Mouse (Mus musculus): ENCODE results near the gene Dnaic2. TPM values are rescaled to one million over a fixed set of nuclear protein-coding genes. Genes with fewer than 3 reads are reported as not detected.

Gene Dnaic2
- polyA plus RNA-seq, 1 experiment from 2014 or later = not detected

DNA sequence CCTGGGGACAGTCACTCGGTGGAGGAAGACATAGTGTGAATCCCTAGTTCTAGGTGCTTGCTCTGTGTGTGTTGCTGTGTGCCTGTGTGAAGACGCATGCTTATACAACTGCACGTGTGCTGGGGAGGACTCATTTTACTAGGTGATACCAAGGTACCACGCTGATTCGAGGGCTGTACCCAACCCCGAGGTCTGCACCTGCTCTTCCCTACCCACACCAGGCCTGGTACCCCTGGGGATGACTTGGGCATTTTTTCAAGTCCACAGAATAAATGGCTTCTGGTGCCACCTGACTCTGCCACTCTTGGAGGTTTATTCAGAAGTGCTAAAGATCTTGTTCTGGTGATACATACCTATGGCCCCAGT is 24.2 kb upstream of the Dnaic2 start:
- Histone ChIP-seq H3K27me3 (no peaks in the 10 kb centered on the region), H3K27ac (no peak overlapping the region), H3K36me3 (no peaks in the 10 kb centered on the region; the same call in 1 of the 2 replicates), H3K9ac (no peak overlapping the region), H3K4me1 (replicated peaks) (no peaks in the 10 kb centered on the region), H3K9me3 (replicated peaks) (no peaks in the 10 kb centered on the region), H3K4me3 (replicated peaks) (no peak overlapping the region), H3K4me2 (no peak overlapping the region)
- no peak for ATAC-seq (ENCODE audit: low read depth)
- 67% methylated on average over 6 of the region's 6 CpGs for WGBS (ENCODE audit: insufficient replicate concordance)
- DNase-seq = no peak

DNA sequence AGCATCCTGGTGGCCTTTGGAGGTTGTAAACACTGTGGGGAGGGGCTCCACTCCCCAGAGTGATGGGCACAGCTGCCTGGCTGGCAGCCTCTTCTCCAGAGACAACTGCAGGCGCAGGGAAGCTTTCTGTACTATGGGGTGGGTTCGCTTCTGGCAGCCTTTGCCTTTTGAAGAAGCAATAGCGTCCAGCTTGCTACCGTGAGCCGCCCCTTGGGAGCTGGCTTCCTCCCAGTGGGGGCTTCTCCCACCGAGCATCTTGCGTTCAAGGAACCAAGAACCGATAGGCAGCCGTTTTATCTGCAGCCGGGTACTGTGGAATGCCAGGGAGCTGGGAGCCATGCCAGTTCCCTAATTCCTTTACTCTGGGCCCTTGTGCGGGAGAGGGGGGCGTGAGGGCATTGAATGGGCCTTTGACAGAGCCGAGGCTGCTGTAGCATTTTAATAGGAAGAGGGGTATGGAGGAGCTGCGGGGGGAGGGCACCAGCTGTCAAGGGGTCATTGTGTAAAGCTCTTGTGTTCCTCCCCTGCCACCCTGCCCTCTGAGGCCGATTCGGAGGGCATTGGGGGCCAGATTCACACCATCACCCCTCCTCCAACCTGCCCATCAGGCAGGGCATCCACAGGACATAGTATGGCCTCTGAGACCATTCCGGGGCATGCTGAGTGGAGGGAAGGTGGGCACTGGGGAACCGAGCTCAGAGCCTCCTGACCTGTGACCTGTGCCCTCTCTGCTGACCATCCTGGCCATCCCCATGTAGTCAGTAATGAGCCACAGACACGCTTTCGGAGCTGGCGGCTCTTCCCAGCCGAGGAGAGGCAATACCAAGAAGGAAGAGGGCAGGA is 22.9 kb upstream of the Dnaic2 start:
- no peaks in the 10 kb centered on the region for H3K9me3 ChIP-seq (replicated peaks)
- DNase-seq (no peak), ATAC-seq (ENCODE audit: low read depth) (no peak)
- no peak overlapping the region for H3K27ac ChIP-seq
- no peaks in the 10 kb centered on the region for H3K4me1 ChIP-seq (replicated peaks)
- H3K27me3 ChIP-seq = no peaks in the 10 kb centered on the region
- no peak overlapping the region for H3K4me3 ChIP-seq (replicated peaks)
- no peak overlapping the region for H3K4me2 ChIP-seq
- 67% methylated on average over 22 of the region's 22 CpGs for WGBS (ENCODE audit: insufficient replicate concordance)
- no peak overlapping the region for H3K9ac ChIP-seq
- H3K36me3 ChIP-seq = peaks cover 4% of the 10 kb centered on the region; the same call in 1 of the 2 replicates

DNA sequence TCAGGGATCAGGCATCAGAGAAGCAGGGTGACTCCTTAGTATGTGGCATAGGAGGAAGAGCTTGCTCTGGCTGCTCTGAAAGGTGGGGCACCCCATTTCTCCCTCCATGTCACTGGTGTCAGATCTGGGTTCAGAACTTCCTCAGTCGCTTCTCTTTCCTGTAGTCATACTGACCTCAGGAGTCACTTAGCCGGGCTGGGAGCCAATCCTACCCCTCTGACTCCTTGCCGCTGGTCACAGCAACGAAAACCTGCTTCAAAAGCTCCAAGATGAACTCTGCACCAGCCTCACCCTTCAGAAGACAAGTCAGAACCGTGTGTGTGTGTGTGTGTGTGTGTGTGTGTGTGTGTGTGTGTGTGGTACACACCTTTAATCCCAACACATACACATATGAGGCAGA is 20.9 kb upstream of the Dnaic2 start:
- no peak overlapping the region for H3K4me2 ChIP-seq
- no peaks in the 10 kb centered on the region for H3K4me1 ChIP-seq (replicated peaks)
- no peaks in the 10 kb centered on the region for H3K27me3 ChIP-seq
- no peaks in the 10 kb centered on the region for H3K9me3 ChIP-seq (replicated peaks)
- WGBS (ENCODE audit: insufficient replicate concordance) = 63% methylated on average over 5 of the region's 5 CpGs
- DNase-seq (no peak), ATAC-seq (ENCODE audit: low read depth) (no peak)
- H3K4me3 ChIP-seq (replicated peaks) = no peak overlapping the region
- H3K9ac ChIP-seq = no peak overlapping the region
- H3K36me3 ChIP-seq = peaks cover 9% of the 10 kb centered on the region; the same call in 1 of the 2 replicates
- no peak overlapping the region for H3K27ac ChIP-seq

DNA sequence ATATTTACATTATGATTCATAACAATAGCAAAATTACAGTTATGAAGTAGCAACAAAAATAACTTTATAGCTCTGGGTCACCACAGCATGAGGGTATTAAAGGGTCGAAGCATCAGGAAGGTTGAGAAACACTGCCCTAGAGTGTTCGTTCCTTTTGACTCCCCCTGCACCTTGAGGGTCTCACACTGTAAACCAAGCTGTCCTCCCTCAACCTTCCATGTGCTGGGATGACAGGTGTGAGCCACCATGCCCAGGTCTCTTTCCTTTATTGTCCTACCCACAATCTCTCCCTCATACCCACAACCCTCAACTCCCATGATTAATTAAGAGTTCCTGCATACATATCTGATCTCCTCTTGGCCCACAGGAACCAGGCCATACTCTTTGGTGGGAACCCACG is 15.8 kb upstream of the Dnaic2 start:
- 67% methylated on average over 3 of the region's 3 CpGs for WGBS (ENCODE audit: insufficient replicate concordance)
- DNase-seq (no peak), ATAC-seq (ENCODE audit: low read depth) (no peak)
- no peak overlapping the region for H3K27ac ChIP-seq
- H3K4me1 ChIP-seq (replicated peaks) = no peaks in the 10 kb centered on the region
- H3K4me2 ChIP-seq = no peak overlapping the region
- peaks cover 11% of the 10 kb centered on the region; the same call in 1 of the 2 replicates for H3K36me3 ChIP-seq
- no peak overlapping the region for H3K9ac ChIP-seq
- H3K9me3 ChIP-seq (replicated peaks) = no peaks in the 10 kb centered on the region
- H3K27me3 ChIP-seq = no peaks in the 10 kb centered on the region
- no peak overlapping the region for H3K4me3 ChIP-seq (replicated peaks)

DNA sequence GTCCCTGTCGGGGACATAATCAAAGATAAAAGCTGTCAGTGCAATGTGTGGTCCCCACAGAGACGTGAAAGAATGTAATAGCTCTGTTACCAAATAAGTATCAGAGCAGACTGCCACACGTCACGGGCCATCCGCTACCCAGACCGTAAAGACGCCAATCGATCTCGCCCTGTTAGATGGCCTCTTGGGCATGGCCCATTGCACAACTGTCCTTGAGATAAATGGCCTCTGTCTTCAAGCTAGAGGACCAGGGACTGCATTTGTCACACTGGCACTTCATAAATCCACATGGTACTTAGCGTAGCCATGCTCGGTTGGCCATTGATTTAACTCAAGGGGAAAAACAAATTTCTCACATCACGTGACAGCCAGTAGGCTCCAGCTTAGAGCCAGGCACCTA is 15.3 kb upstream of the Dnaic2 start:
- Histone ChIP-seq H3K4me3 (replicated peaks) (no peak overlapping the region), H3K4me2 (no peak overlapping the region)

DNA sequence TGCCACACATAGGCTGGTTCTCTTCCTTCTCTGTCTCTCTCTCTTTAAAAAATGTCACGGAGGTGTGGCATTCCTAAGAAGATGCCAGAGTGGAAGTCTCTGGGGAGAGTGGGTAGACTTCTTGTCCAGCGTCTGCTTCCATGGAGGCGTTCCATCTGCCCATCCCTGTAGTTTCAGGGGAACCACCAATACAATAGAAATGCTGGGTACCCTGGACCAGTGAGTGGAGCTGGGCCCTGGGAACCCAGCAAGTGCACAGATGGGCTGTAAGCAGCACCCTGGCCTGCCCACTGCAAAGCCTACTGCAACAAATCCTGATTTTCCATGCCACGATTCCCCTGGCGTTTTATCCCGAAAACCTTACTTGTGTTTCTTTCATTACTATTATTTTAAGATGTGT is 12.7 kb upstream of the Dnaic2 start:
- Histone ChIP-seq H3K4me2 (no peak overlapping the region), H3K9ac (no peak overlapping the region), H3K9me3 (replicated peaks) (no peaks in the 10 kb centered on the region), H3K4me1 (replicated peaks) (no peaks in the 10 kb centered on the region), H3K27ac (no peak overlapping the region), H3K36me3 (peaks cover 8% of the 10 kb centered on the region; the same call in 1 of the 2 replicates), H3K4me3 (replicated peaks) (no peak overlapping the region), H3K27me3 (no peaks in the 10 kb centered on the region)
- ATAC-seq (ENCODE audit: low read depth) (no peak), DNase-seq (no peak)
- WGBS (ENCODE audit: insufficient replicate concordance) = 63% methylated on average over 6 of the region's 6 CpGs

More for the DNA sequence above, 15.3 kb upstream of the Dnaic2 start:
- H3K4me1 ChIP-seq (replicated peaks) = no peaks in the 10 kb centered on the region
- no peak overlapping the region for H3K27ac ChIP-seq
- no peaks in the 10 kb centered on the region for H3K27me3 ChIP-seq
- ATAC-seq (ENCODE audit: low read depth) (no peak), DNase-seq (no peak)
- peaks cover 11% of the 10 kb centered on the region; the same call in 1 of the 2 replicates for H3K36me3 ChIP-seq
- WGBS (ENCODE audit: insufficient replicate concordance) = 75% methylated on average over 12 of the region's 12 CpGs
- no peak overlapping the region for H3K9ac ChIP-seq
- H3K9me3 ChIP-seq (replicated peaks) = no peaks in the 10 kb centered on the region

DNA sequence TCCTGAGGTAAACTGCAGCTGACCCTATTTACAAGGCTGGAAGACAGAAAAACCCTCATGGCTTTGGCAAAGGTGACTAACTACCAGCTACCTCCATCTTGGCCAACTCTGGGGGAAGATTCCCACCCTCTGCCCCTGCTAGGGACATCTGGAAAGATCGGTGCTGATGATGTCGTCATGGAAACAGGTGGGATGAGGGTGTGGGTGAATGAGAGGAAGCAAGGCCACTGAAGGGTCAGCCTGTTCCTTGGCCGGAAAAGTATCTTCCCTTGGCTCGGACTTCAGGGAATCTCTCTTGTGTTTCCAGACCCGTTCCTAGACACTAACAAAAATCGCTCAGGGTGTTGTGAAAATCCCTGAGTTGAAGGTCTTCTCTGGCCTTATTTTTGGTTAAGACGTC is 11.7 kb upstream of the Dnaic2 start:
- Histone ChIP-seq H3K36me3 (peaks cover 6% of the 10 kb centered on the region; the same call in 1 of the 2 replicates), H3K27ac (no peak overlapping the region), H3K27me3 (no peaks in the 10 kb centered on the region), H3K4me1 (replicated peaks) (no peaks in the 10 kb centered on the region), H3K4me3 (replicated peaks) (no peak overlapping the region), H3K9ac (no peak overlapping the region), H3K9me3 (replicated peaks) (no peaks in the 10 kb centered on the region), H3K4me2 (no peak overlapping the region)
- WGBS (ENCODE audit: insufficient replicate concordance) = 63% methylated on average over 7 of the region's 7 CpGs
- DNase-seq (no peak), ATAC-seq (ENCODE audit: low read depth) (no peak)

DNA sequence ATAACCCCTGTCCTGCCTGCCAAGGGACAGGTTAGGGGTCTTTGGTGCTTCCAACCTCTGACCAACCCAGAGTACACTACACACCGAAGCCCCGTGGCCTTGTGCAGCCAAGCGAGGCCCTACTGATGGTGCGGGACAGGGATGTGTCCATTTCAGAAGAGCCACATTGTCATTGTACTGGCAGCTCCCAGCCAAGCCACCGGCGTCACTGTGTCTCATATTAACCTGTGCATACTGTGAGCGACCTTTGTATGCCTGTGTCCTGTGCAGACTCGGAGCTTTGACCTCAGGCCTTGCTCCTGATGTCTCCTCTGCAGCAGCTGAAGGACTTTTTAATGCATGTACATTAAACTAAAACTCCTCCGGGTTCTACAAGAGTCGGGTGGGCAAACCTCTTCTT is 6.7 kb upstream of the Dnaic2 start:
- H3K9ac ChIP-seq = no peak overlapping the region
- 69% methylated on average over 10 of the region's 10 CpGs for WGBS (ENCODE audit: insufficient replicate concordance)
- no peak overlapping the region for H3K4me3 ChIP-seq (replicated peaks)
- peaks cover 10% of the 10 kb centered on the region for H3K4me1 ChIP-seq (replicated peaks)
- DNase-seq (no peak), ATAC-seq (ENCODE audit: low read depth) (no peak)
- H3K36me3 ChIP-seq = no peaks in the 10 kb centered on the region
- no peaks in the 10 kb centered on the region for H3K9me3 ChIP-seq (replicated peaks)
- H3K27me3 ChIP-seq = 0 out of 2 replicates have a peak, but pooled peaks cover under 1% of the 10 kb centered on the region
- no peak overlapping the region for H3K4me2 ChIP-seq
- no peak overlapping the region for H3K27ac ChIP-seq

DNA sequence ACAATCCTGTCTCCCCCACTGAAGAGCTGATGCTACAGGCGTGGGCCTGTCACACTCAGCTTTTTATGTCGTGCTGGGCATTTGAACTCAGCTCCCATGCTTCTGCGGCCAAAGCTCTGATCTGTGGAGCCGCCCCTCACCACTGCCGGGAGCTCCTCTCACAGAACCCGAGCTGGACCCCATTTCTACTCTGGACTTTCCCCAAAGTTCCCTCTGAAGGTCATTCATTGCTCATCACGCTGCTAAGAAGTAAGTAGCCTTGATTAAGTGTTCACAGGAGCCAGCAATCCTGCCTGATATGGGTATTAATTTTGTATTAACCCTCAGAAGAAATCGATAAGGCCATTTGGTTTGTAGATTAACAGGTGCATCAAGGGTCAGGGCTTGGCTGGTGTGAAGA is 4.8 kb upstream of the Dnaic2 start:
- no peak overlapping the region for H3K27ac ChIP-seq
- no peaks in the 10 kb centered on the region for H3K9me3 ChIP-seq (replicated peaks)
- H3K9ac ChIP-seq = no peak overlapping the region
- H3K36me3 ChIP-seq = no peaks in the 10 kb centered on the region
- ATAC-seq (ENCODE audit: low read depth) = no peak
- H3K4me1 ChIP-seq (replicated peaks) = peaks cover 13% of the 10 kb centered on the region
- 70% methylated on average over 8 of the region's 8 CpGs for WGBS (ENCODE audit: insufficient replicate concordance)
- H3K27me3 ChIP-seq = peaks cover 15% of the 10 kb centered on the region
- H3K4me3 ChIP-seq (replicated peaks) = no peak overlapping the region
- DNase-seq = no peak
- no peak overlapping the region for H3K4me2 ChIP-seq

DNA sequence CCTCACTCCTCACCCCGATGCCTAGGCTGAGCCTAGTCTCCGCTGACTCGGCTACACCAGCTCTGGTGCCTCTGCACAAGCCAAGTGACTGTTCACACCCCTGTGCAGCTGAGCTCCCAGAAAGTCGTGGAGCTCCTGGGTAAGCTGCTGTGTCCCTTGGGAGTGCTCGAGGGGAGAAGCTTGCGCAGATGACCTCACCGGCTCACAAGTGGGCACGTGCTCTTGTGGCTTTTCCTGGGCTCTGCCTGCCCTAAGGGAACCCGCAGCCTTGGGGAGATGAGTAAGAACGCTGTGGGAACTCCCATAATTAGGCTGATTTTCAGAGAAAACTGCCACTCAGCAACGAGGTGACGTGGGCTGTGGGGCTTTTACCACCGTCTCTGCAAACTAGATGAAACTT is 4.2 kb upstream of the Dnaic2 start:
- peaks cover 20% of the 10 kb centered on the region for H3K27me3 ChIP-seq
- 56% methylated on average over 13 of the region's 13 CpGs for WGBS (ENCODE audit: insufficient replicate concordance)
- no peaks in the 10 kb centered on the region for H3K36me3 ChIP-seq
- DNase-seq = no peak
- H3K9ac ChIP-seq = no peak overlapping the region
- no peaks in the 10 kb centered on the region for H3K9me3 ChIP-seq (replicated peaks)
- H3K27ac ChIP-seq = no peak overlapping the region
- H3K4me3 ChIP-seq (replicated peaks) = no peak overlapping the region
- no peak for ATAC-seq (ENCODE audit: low read depth)
- no peak overlapping the region for H3K4me2 ChIP-seq
- peaks cover 16% of the 10 kb centered on the region for H3K4me1 ChIP-seq (replicated peaks)

DNA sequence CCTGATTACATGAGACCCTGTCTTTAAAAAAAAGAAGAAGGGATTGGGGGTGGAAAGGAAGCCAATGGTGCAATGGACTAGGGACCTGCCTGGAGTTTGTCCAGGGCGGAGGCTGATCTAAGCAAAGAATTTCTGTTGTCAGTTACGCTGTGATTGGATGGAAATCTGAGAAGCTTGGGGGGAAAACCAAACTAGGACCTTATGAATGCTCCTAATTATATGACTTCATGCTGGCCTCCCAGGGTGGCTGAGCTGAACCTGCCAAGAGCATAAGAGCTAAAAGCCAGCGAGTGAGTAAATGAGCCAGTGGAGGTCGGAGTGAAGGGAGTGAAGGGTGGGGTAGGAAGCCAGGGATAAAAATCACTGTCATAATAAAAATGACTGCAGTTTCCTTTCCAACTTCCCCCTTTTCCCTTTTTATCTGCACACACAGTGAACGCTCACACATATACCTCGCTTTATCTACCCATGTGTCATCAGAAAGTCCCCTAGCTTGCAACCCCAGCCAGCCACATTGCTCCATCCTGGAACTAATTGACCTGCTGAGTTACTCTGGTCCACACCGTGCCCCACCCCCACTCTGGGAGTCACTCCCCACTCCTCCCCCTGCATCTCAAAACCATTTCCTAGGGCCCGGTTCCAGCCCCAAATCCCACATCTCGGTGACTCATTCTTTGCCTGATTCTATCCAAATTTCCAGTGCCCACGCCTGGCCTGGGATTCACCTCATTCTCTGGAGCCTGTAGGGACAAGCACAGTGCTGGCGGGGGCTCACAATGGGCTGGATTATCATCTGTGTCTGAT is 2.2 kb upstream of the Dnaic2 start:
- ATAC-seq (ENCODE audit: low read depth) (0 out of 2 replicates have a peak, but pooled peaks have one; percentile 10), DNase-seq (no peak)
- Histone ChIP-seq H3K36me3 (no peaks in the 10 kb centered on the region), H3K27me3 (peaks cover 20% of the 10 kb centered on the region), H3K4me1 (replicated peaks) (peaks cover 16% of the 10 kb centered on the region), H3K9ac (no peak overlapping the region), H3K4me2 (no peak overlapping the region), H3K4me3 (replicated peaks) (no peak overlapping the region), H3K27ac (no peak overlapping the region), H3K9me3 (replicated peaks) (no peaks in the 10 kb centered on the region)
- WGBS (ENCODE audit: insufficient replicate concordance) = 51% methylated on average over 11 of the region's 11 CpGs
